ENCODE assay signal across 29 mouse cellular contexts in genomic region chr11:97080291-97080690, GRCm38 (mm10). TPM values are rescaled to one million over a fixed set of nuclear protein-coding genes. Genes with fewer than 3 reads are reported as not detected.
"Had no signal": no experiment of that assay in that cellular context is flagged by ENCODE, and none has a peak within 500 bp of the region (broad histone marks: within the 10 kb centered on the region; RNA-seq: fewer than 3 reads in every experiment).

No protein-coding gene starts in this region.

- H3K9ac ChIP-seq: heart, embryonic 13.5 days; heart, embryonic 15.5 days; hindbrain, embryonic 12.5 days; hindbrain, embryonic 14.5 days; limb, embryonic 13.5 days; limb, embryonic 15.5 days had no signal

- H3K36me3 ChIP-seq: heart, embryonic 13.5 days; heart, embryonic 15.5 days; hindbrain, embryonic 12.5 days; limb, embryonic 13.5 days; limb, embryonic 15.5 days had no signal

- H3K27ac ChIP-seq: heart, adult 2 months; heart, embryonic 13.5 days; heart, embryonic 15.5 days; hindbrain, embryonic 12.5 days; hindbrain, embryonic 14.5 days; limb, embryonic 13.5 days; limb, embryonic 15.5 days had no signal

- ATAC-seq: hindbrain, embryonic 16.5 days; intestine, embryonic 16.5 days had no signal

- H3K4me3 ChIP-seq: heart, adult 2 months; heart, embryonic 13.5 days; heart, embryonic 15.5 days; hindbrain, embryonic 12.5 days; limb, embryonic 13.5 days; limb, embryonic 15.5 days had no signal

- H3K9me3 ChIP-seq: heart, embryonic 15.5 days; hindbrain, embryonic 12.5 days; limb, embryonic 13.5 days; limb, embryonic 15.5 days had no signal

- H3K4me2 ChIP-seq: heart, embryonic 11.5 days; heart, embryonic 13.5 days; heart, embryonic 15.5 days; hindbrain, embryonic 12.5 days; hindbrain, embryonic 14.5 days; limb, embryonic 13.5 days; limb, embryonic 15.5 days had no signal

- DNase-seq: gastrocnemius, postnatal 14 days; gastrocnemius, postnatal 36 days; heart, adult 11 months; heart, adult 2 months; heart, postnatal 14 days; heart, postnatal 36 days; kidney, adult 11 months; kidney, adult 2 months; kidney, postnatal 10 days; kidney, postnatal 36 days; layer of hippocampus, adult 9-11 months; layer of hippocampus, postnatal 36 days; left cerebral cortex, postnatal 4 days had no signal

RNA-seq across cellular contexts. Expression of gene Tbx21, which starts 34.8 kb away (rescaled TPM):
- total RNA-seq: heart, adult 2 months; heart, postnatal 36 days; left cerebral cortex, postnatal 10 days had no signal
- polyA plus RNA-seq: heart, embryonic 11.5 days; heart, embryonic 13.5 days; heart, postnatal 0 days; hindbrain, embryonic 14.5 days; intestine, embryonic 14.5 days; kidney, embryonic 14.5 days; limb, embryonic 11.5 days; limb, embryonic 15.5 days had no signal

RNA-seq across cellular contexts. Expression of gene Lrrc46, which starts 39.1 kb away (rescaled TPM):
- total RNA-seq: gastrocnemius, adult 8-10 months; gastrocnemius, postnatal 14 days; heart, postnatal 36 days; hematopoietic stem cell, adult 5-6 weeks had no signal
